Mouse (Mus musculus): Measurements from ENCODE around the gene Pkn2. TPM values are rescaled to one million over a fixed set of nuclear protein-coding genes. Genes with fewer than 3 reads are reported as not detected.

The Pkn2 gene
- total RNA-seq (2017): 89.2 to 104 TPM (median 91.7 TPM) in 3 replicates

GRCm38 (mm10) chr3:142881872-142882623, at the start of gene Pkn2:
Pkn2 (minus strand) TSS chr3:142882004.
- ATAC-seq (replicated peaks; ENCODE audit: insufficient number of reproducible peaks, low FRiP score, low TSS enrichment, poor library complexity, severe bottlenecking): peak; percentile 94

- no peak for ATAC-seq (replicated peaks; ENCODE audit: insufficient number of reproducible peaks, low FRiP score, low TSS enrichment, poor library complexity, severe bottlenecking)
These were observed 48.1 kb upstream of the Pkn2 start for GRCm38 (mm10) chr3:142929906-142930305.

- no peak for ATAC-seq (replicated peaks; ENCODE audit: insufficient number of reproducible peaks, low FRiP score, low TSS enrichment, poor library complexity, severe bottlenecking)
These were observed 45.5 kb upstream of the Pkn2 start for GRCm38 (mm10) chr3:142927311-142927710.

- no peak for ATAC-seq (replicated peaks; ENCODE audit: insufficient number of reproducible peaks, low FRiP score, low TSS enrichment, poor library complexity, severe bottlenecking)
These were observed 43.1 kb upstream of the Pkn2 start for GRCm38 (mm10) chr3:142924831-142925348.

- ATAC-seq (replicated peaks; ENCODE audit: insufficient number of reproducible peaks, low FRiP score, low TSS enrichment, poor library complexity, severe bottlenecking): no peak
These were observed 37.3 kb upstream of the Pkn2 start for GRCm38 (mm10) chr3:142919070-142919469.

DNA sequence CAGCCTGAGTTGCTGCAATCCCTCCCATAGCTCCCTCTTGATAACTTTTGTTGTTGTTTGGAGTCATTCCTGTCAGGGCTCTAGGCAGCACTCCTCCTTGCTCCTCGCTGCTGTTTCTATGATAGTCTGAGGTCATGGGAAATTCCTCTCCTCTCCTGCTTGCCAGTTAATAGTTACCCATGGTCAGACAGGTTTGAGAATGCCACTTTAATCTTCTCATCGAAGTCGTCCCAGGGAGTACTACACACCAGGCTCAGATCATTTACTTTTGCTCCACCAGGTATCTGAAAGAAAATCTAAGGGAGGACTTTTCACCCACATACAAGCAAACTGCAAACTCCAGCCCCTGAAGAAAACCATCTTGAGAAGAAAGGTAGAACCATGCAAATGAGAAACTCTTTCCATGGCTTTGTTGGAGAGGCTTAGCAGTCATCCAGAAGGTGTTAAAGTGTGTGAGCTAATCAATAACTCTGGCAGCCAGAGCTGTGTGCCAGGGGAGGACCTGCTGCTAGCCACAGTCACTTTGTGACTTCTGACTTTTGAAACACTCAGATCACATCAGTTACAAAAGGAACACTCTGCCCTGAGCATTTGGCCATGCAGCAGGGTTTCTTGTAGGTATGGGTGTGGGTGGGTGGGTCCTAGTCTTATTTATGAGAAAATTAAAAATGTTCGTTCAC, 36.1 kb upstream of the Pkn2 start:
- ATAC-seq (replicated peaks; ENCODE audit: insufficient number of reproducible peaks, low FRiP score, low TSS enrichment, poor library complexity, severe bottlenecking): no peak

DNA sequence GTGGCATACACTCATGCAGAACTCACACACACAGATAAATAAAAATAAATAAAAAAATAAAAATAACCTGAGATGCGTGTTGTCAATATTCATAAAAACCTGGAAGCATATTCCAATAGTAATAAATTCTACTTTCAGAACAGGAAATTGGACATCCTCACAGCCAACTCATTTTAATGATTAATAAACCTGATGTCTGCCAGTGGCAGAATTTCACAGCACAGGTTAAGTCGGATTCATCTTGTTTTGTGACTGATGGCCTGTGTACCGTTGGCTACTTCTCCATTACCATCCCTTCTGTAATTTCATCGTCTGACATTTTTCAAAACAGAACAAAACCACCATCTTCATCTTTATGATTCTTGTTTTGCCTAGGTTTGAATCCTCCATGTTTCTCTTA, 35.4 kb upstream of the Pkn2 start:
- no peak for ATAC-seq (replicated peaks; ENCODE audit: insufficient number of reproducible peaks, low FRiP score, low TSS enrichment, poor library complexity, severe bottlenecking)

DNA sequence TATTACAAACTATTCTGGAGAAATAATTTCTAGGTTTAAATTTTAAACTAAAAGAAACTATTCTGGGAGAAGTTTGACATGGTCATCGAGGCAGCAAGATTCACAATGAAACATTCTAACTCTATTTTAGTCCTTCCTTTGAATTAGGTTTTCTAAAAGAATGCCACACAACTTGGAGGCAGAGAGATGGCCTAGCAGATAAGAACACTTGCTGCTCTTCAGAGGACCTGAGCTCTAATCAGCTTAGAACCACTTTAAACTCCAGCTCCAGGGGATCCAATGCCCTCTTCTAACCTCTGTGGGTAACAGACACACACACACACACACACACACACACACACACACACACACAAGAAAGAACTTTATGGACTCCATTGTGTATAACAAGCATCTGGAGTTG, 31.5 kb upstream of the Pkn2 start:
- ATAC-seq (replicated peaks; ENCODE audit: insufficient number of reproducible peaks, low FRiP score, low TSS enrichment, poor library complexity, severe bottlenecking): no peak

DNA sequence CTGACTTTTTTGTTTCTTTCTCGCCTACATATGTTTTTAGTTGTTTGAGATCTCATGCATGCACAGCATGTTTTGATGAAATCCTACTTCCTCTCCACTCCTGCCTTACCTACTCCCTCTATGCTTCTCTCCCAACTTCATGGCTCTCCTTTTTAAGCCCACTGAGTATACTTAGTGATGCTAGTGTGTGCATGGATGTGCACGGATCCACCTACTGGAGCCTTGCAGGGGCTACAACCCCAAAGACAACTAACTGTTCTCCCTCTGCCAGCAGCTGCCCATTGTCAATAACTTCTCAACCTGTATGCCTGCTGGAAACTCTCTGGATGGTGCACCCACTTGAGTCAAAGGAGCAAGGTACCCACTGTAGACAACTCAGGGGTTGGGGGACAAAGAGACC, 17.9 kb upstream of the Pkn2 start:
- no peak for ATAC-seq (replicated peaks; ENCODE audit: insufficient number of reproducible peaks, low FRiP score, low TSS enrichment, poor library complexity, severe bottlenecking)

DNA sequence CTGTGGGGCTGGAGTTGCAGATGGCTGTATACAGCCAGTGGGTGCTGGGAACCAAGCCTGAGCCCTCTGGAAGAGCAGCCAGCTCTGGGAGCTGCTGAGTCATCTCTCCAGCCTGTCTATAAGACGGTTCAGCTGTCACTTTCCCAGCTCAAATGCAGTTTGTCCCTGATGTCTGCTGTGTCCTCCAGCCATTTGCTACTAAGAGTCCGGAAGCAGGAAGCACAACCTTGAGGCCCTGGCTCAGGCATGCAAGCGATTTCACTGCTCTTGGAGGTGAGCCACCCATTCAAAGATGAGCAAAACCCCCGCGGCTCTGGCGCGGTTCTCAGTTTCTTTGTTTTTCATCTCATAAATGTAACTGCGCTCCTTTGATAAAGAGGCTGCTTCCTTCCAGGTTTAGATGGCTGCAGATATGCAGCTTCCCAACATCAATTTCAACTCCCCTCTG, 17.2 kb upstream of the Pkn2 start:
- ATAC-seq (replicated peaks; ENCODE audit: insufficient number of reproducible peaks, low FRiP score, low TSS enrichment, poor library complexity, severe bottlenecking): no peak

DNA sequence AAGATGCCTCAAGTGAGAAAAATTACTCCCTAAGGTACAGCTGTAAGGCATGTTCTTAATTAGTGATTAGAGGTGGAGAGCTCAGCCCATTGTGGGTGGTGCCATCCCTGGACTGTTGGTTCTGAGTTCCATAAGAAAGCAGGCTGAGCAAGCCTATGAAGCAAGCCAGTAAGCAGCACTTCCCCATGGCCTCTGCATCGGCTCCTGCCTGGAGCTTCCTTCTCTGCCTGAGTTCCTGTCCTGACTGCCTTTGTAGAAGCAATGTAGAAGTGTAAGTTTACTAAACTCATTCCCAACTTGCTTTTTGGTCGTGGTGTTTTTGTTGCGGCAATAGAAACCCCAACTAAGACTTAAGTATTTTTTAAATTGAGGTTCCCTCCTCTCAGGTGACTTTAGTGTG, 8.6 kb upstream of the Pkn2 start:
- no peak for ATAC-seq (replicated peaks; ENCODE audit: insufficient number of reproducible peaks, low FRiP score, low TSS enrichment, poor library complexity, severe bottlenecking)

GRCm38 (mm10) chr3:142886963-142887362, 5.2 kb upstream of the Pkn2 start:
- ATAC-seq (replicated peaks; ENCODE audit: insufficient number of reproducible peaks, low FRiP score, low TSS enrichment, poor library complexity, severe bottlenecking): no peak

DNA sequence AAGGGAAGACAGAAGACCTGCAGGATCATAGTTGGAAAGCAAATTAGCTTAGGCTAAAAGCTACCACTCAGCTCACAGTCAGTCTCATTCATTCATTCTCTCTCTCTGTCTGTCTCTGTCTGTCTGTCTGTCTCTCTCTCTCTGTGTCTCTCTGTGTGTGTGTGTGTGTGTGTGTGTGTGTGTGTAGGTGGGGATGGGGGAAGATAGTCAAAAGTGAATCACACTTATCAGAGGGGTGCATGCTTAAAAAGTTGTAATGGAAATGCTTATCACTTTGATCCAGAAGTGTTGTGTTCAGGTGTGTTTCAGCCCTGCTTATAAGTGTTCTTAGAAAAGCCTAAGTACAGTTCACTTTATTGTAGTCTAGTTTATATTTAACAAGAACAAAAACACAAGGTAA, 2.8 kb upstream of the Pkn2 start:
- no peak for ATAC-seq (replicated peaks; ENCODE audit: insufficient number of reproducible peaks, low FRiP score, low TSS enrichment, poor library complexity, severe bottlenecking)

- 0 out of 2 replicates have a peak, but pooled peaks have one; percentile 2 for ATAC-seq (replicated peaks; ENCODE audit: insufficient number of reproducible peaks, low FRiP score, low TSS enrichment, poor library complexity, severe bottlenecking)
These were observed 274 bp downstream of the Pkn2 start for GRCm38 (mm10) chr3:142881589-142881871.

DNA sequence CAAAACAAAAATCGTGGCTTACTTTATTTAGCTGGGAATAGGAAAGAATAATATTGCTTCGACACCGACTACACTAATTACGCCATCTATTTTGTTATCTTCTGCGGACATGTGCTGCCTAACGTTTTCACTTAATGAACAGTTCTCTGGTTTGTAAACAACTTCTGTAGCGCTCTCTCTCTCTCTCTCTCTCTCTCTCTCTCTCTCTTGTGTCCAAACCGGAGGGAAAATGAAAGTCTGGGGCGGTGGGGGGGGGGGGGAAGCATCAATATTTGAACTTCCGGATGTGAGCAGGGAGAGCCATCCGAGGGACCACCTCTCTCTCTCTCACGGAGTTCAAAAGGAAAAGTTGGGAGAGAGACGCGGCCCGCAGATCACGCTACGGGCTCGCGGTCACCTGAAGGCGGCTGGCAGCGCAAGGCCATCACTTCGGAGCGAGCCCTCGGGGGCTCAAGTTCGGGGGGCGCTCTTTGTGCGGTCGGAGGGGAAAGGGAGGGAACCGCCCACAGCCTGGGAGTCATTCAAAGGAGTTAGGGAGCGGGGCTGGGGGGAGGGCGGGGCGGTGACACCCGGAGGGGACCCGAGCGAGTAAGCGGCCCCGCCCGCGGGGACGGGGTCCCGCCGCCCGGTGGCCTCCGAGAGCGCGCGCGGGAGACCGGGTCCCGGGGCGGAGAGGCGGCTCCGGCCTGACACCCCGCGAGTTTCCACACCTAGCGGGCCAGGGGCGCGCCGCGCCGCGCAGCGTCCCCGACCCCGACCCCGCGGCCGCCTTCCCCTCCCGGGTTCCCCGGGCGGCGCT, 815 bp downstream of the Pkn2 start:
- ATAC-seq (replicated peaks; ENCODE audit: insufficient number of reproducible peaks, low FRiP score, low TSS enrichment, poor library complexity, severe bottlenecking): no peak

GRCm38 (mm10) chr3:142863236-142863635, 18.6 kb downstream of the Pkn2 start:
- no peak for ATAC-seq (replicated peaks; ENCODE audit: insufficient number of reproducible peaks, low FRiP score, low TSS enrichment, poor library complexity, severe bottlenecking)

- no peak for ATAC-seq (replicated peaks; ENCODE audit: insufficient number of reproducible peaks, low FRiP score, low TSS enrichment, poor library complexity, severe bottlenecking)
These were observed 25.0 kb downstream of the Pkn2 start for GRCm38 (mm10) chr3:142856832-142857231.

DNA sequence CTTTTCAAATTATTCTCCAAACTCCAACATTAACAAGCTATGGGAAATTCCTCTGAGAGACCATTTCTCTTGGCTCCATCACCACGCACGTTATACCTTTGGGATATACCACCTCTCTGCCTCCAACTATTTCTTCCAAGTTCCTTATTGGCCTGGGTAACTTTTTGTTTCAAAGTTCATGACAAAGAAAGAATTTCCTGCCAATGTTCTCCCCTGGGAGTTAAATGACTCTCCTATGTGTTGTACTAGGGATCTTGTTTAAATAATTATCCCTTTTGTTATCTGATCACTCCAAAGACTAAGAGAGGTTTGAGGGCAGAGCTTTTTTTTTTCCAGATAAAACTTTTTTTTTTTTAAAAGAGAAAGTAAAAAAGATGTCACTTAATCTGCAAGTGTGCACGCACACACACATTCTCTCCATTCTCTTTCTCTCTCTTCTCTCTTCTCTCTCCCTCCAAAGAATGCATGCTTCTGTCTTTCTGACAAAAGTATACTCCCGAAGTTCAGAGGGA, 25.8 kb downstream of the Pkn2 start:
- ATAC-seq (replicated peaks; ENCODE audit: insufficient number of reproducible peaks, low FRiP score, low TSS enrichment, poor library complexity, severe bottlenecking): no peak

- no peak for ATAC-seq (replicated peaks; ENCODE audit: insufficient number of reproducible peaks, low FRiP score, low TSS enrichment, poor library complexity, severe bottlenecking)
These were observed 28.9 kb downstream of the Pkn2 start for GRCm38 (mm10) chr3:142852911-142853310.

Data from monocyte, adult 5-6 weeks (primary cell).